Mouse (Mus musculus) liver, embryonic 16.5 days (tissue): ENCODE measurements around the gene Fam178b. TPM values are rescaled to one million over a fixed set of nuclear protein-coding genes. Genes with fewer than 3 reads are reported as not detected.

ENCODE experiments used
- ATAC-seq: fragments of 200-750 bp; cut with Nextera tagmentation; 2 replicates; pipeline ENCODE4 v1.8.0; 2017; ENCODE audit warnings: low read depth, mild to moderate bottlenecking, moderate number of reproducible peaks, moderate library complexity
- H3K27ac ChIP-seq: fragments of 300-500 bp; sonication (generic); 2 replicates; pipeline ENCODE4 v1.5.1; 2014; ENCODE audit warnings: mild to moderate bottlenecking, low read length
- H3K27me3 ChIP-seq: fragments of 300-500 bp; sonication (generic); 2 replicates; pipeline ENCODE4 v1.6.1; 2014; ENCODE audit warnings: low read depth, low read length, mixed read lengths; ENCODE audit not compliant: control insufficient read depth, insufficient read depth
- H3K36me3 ChIP-seq: fragments of 300-500 bp; sonication (generic); 2 replicates; pipeline ENCODE4 v1.6.1; 2014; ENCODE audit warnings: mild to moderate bottlenecking; ENCODE audit not compliant: control insufficient read depth, insufficient read depth
- H3K4me1 ChIP-seq: fragments of 300-500 bp; sonication (generic); 2 replicates; pipeline ENCODE4 v1.6.1; 2014; ENCODE audit warnings: low read depth, low read length, mixed read lengths; ENCODE audit not compliant: control insufficient read depth
- H3K4me2 ChIP-seq: fragments of 300-500 bp; sonication (generic); 2 replicates; pipeline ENCODE4 v1.6.1; 2014; ENCODE audit warnings: low read depth, low read length, mixed read lengths
- H3K4me3 ChIP-seq: fragments of 300-500 bp; sonication (generic); 2 replicates; pipeline ENCODE4 v1.5.1; 2014; ENCODE audit warnings: low read depth, mild to moderate bottlenecking, low read length
- H3K9ac ChIP-seq: fragments of 300-500 bp; sonication (generic); 2 replicates; pipeline ENCODE4 v1.6.1; 2014; ENCODE audit warnings: low read depth, low read length
- H3K9me3 ChIP-seq: fragments of 300-500 bp; sonication (generic); replicated peaks from 2 replicates; pipeline ENCODE4 v1.6.1; 2016; ENCODE audit warnings: low read length; ENCODE audit not compliant: control insufficient read depth
- WGBS: fragments of 180-500 bp; shearing (Covaris S2); extraction: QIAGEN DNeasy Blood & Tissue Kit; methylation state at CpG from one replicate; pipeline ENCODE4 v1.1.7; 2014; ENCODE audit not compliant: insufficient replicate concordance; 5-methylcytosine and 5-hydroxymethylcytosine counted together
- polyA plus RNA-seq: library from polyadenylated mRNA; unstranded; fragments of >200 nt; fragmentation: Nextera tagmentation; extraction: Ambion mirVana; gene quantifications from 2 replicates; pipeline ENCODE4 v1.2.1, GENCODE M21; 2015

Fam178b gene
- polyA plus RNA-seq, result 0.14 and 0.37 TPM in 2 replicates

DNA sequence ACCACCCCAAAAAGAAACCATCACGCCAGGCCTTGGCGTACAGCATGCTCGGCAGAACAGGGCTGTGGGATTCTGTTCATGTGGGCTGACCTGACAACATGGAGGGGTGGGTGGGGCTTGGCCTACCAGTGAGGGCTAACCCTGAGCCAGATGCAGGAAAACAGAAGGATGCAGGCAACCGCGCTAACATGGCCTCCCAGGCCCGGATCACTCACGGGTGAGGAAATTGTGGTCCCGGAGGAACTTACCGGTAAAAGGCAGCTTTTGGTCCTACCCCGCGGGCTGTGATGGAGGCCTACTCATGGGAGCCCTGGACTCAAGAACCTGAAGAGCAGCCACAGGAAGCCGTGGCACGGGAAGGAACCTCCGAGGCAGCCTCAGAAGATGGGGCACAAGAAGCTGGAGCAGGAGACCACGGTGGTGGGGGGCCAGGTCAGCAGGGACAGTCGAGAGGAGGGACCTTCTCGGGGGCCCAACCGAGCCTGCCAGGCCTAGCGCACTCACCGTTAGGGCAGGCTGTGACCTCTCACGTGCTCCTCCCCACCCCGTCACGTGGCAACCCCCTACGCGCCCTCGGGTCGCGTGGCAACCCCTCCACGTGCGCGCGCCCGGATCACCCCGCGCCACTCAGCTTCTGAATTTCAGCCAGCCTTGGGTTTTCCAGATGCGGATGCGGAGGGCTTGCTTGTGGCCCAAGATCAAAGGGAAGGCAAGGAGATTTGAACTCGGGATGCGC is at the start of gene Fam178b:
Gene Fam178b, minus strand, starts transcription at position 564 of the 736 bp plus-strand sequence.
- H3K4me1 ChIP-seq, result no peaks in the 10 kb centered on the region
- no peak within 1 kb of the TSS for H3K4me3 ChIP-seq
- no peak within 1 kb of the TSS for H3K27ac ChIP-seq
- ATAC-seq, result no peak
- 83% methylated on average over 39 of the region's 39 CpGs for WGBS
- H3K9ac ChIP-seq, result no peak within 1 kb of the TSS
- H3K27me3 ChIP-seq, result no peaks in the 10 kb centered on the region
- H3K36me3 ChIP-seq, result no peaks in the 10 kb centered on the region
- H3K9me3 ChIP-seq, result no peaks in the 10 kb centered on the region
- no peak within 1 kb of the TSS for H3K4me2 ChIP-seq

DNA sequence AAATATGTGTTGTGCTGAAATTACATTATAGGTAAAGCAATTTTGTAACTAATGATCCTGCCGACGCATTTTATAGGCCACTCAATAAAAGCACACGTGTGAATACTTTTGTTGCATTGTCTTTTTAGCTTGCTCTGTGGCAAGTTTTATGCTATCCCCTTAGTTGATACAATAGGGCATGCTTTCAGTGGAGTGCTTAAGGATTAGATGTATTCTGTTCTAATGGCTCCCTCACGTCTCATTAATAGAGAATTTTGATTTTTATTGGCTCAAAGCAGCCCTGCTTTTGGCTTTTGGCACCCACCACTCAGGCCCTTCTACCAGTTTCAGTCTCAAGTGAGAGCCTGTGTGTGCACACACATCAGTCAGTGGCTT is 41.1 kb upstream of the Fam178b start:
- ATAC-seq, result no peak

DNA sequence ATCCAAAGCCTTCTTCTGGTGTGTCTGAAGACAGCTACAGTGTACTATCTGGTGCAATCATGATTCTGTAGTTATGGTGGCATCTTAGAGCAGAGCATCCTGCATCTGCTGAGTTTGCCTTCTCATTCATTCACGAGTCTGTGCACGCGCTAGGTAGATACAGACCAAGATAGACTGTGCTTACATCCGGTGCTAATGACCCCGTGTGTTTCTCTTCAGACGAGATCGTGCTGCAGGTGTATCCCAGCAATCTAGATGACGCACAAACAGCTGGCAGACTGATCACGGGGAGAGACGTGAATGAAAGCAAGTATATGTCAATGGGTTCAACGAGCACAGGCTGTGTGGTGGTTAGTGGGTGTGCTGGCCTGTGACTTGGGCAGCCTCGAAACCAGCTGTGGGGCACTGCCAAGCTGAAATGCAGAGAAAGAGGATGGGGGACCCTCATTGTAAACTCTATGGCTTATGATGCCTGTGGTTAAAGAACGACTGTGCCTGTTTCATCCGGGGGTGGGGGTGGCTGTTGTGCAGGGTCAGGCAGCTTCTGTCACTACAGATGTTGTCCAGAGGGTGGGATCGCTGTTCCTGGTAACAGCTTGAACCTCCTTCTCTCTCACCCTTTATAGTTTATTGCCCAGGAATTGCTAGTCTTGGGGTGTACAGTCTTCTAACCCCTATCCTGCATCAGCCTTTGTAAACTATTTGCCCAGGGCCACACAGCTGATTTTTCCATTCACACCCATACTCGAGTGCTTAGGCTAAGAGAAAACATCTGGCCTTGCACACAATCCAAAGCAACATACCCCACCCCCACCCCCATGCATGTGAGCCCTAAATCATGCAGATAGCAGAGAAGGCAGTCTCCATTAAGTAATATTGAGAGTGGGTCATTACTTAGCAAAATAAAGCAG is 40.4 kb upstream of the Fam178b start:
- Histone ChIP-seq H3K36me3 (no peaks in the 10 kb centered on the region), H3K4me1 (no peaks in the 10 kb centered on the region), H3K27ac (no peak overlapping the region), H3K9ac (no peak overlapping the region), H3K4me3 (no peak overlapping the region), H3K9me3 (no peaks in the 10 kb centered on the region), H3K27me3 (no peaks in the 10 kb centered on the region), H3K4me2 (no peak overlapping the region)
- ATAC-seq, result no peak
- 56% methylated on average over 16 of the region's 16 CpGs for WGBS

More for the DNA sequence above, 41.1 kb upstream of the Fam178b start:
- Histone ChIP-seq H3K36me3 (no peaks in the 10 kb centered on the region), H3K27me3 (no peaks in the 10 kb centered on the region), H3K9ac (no peak overlapping the region), H3K4me1 (no peaks in the 10 kb centered on the region), H3K9me3 (no peaks in the 10 kb centered on the region), H3K27ac (no peak overlapping the region), H3K4me3 (no peak overlapping the region), H3K4me2 (no peak overlapping the region)
- WGBS, result 78% methylated on average over 4 of the region's 4 CpGs

DNA sequence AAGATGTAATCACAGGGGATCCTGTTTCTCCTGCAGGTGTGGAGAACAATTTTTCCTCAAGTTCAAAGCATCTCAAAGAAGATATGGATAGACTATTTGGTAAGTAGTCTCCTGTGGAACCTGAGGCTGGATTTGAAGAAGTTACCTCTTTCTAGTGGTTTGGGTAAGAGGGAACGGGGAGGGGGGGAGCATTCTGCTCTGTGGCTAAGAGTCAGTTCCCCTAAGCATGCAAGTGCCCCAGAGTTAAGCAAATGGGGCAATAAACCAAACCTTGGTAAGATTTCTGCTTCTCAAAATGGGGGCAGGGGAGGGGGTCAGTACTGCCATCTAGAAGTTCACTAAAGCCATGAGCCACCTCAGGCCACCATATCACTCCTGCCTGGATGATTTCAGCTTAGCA is 35.8 kb upstream of the Fam178b start:
- no peak for ATAC-seq
- Histone ChIP-seq H3K9ac (no peak overlapping the region), H3K4me3 (no peak overlapping the region)

DNA sequence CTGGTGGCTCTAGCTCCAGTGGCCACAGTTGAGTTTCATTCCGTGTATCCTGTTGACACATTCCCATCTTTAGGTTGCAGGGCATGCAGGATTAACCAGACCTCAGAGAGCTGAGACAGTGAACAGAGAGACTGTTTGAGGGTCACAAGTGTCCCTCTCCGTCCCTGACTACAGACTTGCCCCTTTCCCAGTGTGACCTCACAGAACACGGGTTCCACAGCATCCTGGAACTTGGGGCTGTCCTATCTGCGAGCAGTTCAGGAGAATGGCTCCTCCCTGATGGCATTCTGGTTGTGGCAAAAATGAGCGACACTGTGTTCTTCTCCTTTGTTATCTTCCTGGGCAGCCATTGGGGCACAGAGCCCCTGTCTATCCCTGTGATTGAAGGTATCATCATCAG is 31.3 kb upstream of the Fam178b start, which contains the start of gene Actr1b:
Gene Actr1b, minus strand, starts transcription at position 112 of the 400 bp plus-strand sequence.
- WGBS, result 61% methylated on average over 5 of the region's 5 CpGs
- Histone ChIP-seq H3K9ac (no peak within 1 kb of the TSS), H3K4me1 (peaks cover 2% of the 10 kb centered on the region), H3K4me3 (no peak within 1 kb of the TSS), H3K36me3 (no peaks in the 10 kb centered on the region), H3K27ac (no peak within 1 kb of the TSS), H3K27me3 (no peaks in the 10 kb centered on the region), H3K4me2 (no peak within 1 kb of the TSS), H3K9me3 (no peaks in the 10 kb centered on the region)
- ATAC-seq, result no peak

More for the DNA sequence above, 35.8 kb upstream of the Fam178b start:
- no peaks in the 10 kb centered on the region for H3K36me3 ChIP-seq
- H3K9me3 ChIP-seq, result no peaks in the 10 kb centered on the region
- no peaks in the 10 kb centered on the region for H3K27me3 ChIP-seq
- no peaks in the 10 kb centered on the region for H3K4me1 ChIP-seq
- 20% methylated on average over 1 of the region's 1 CpGs for WGBS
- no peak overlapping the region for H3K4me2 ChIP-seq
- H3K27ac ChIP-seq, result no peak overlapping the region

DNA sequence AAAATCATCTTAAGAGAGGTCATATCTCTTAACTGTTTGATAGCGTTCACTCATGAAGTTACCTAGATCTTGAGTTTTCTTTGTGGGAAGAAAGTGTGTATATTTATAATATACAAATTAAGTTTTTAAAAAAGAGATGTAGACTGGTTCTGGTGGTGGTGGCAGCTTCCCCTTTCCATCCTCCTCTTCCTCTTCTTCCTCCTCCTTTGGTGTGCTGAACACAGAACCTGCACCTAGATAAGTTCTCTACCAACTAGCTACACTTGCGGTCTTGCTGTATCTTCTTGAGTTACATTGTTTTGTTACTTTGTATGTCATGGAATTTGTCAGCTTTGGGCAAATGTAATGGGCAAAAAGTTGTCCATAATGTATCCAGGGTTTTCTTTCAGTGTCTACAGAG is 28.1 kb upstream of the Fam178b start:
- no peak for ATAC-seq
- Histone ChIP-seq H3K9me3 (no peaks in the 10 kb centered on the region), H3K27me3 (no peaks in the 10 kb centered on the region), H3K27ac (no peak overlapping the region), H3K4me1 (peaks cover 15% of the 10 kb centered on the region), H3K9ac (no peak overlapping the region), H3K4me2 (no peak overlapping the region), H3K36me3 (peaks cover 6% of the 10 kb centered on the region), H3K4me3 (no peak overlapping the region)
- WGBS, result 84% methylated on average over 2 of the region's 2 CpGs

DNA sequence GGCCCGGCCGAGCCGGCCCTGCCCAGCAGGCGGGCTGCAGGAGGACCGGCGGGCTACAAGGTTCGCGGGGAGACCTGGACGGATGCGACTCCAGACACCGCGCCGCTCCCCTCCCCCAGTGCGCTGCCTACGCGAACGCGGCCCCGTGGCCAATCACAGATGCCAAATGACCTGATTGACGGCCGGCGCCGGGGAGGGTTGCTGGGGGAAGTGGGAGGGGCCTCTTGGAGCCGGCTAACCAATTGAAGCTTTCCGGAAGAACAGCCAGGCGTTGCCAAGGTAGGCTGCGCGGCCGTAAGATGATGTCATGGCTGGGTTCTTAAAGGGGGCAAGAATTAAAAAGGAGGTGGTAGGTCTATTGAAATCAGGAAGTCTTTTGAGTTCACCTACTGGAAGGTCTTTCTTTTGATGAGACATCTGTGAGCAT is 26.9 kb upstream of the Fam178b start, which contains the start of gene 4933424G06Rik:
Gene 4933424G06Rik, plus strand, starts transcription at position 296 of the 427 bp plus-strand sequence.
- Histone ChIP-seq H3K4me1 (peaks cover 15% of the 10 kb centered on the region), H3K27me3 (no peaks in the 10 kb centered on the region), H3K4me2 (peak within 1 kb of the TSS; percentile 79), H3K4me3 (peak within 1 kb of the TSS; percentile 82), H3K9ac (peak within 1 kb of the TSS; percentile 88), H3K27ac (peak within 1 kb of the TSS; percentile 69), H3K9me3 (no peaks in the 10 kb centered on the region), H3K36me3 (peaks cover 7% of the 10 kb centered on the region)
- ATAC-seq, result peak; percentile 98
- WGBS, result under 1% methylated on average over 29 of the region's 29 CpGs

DNA sequence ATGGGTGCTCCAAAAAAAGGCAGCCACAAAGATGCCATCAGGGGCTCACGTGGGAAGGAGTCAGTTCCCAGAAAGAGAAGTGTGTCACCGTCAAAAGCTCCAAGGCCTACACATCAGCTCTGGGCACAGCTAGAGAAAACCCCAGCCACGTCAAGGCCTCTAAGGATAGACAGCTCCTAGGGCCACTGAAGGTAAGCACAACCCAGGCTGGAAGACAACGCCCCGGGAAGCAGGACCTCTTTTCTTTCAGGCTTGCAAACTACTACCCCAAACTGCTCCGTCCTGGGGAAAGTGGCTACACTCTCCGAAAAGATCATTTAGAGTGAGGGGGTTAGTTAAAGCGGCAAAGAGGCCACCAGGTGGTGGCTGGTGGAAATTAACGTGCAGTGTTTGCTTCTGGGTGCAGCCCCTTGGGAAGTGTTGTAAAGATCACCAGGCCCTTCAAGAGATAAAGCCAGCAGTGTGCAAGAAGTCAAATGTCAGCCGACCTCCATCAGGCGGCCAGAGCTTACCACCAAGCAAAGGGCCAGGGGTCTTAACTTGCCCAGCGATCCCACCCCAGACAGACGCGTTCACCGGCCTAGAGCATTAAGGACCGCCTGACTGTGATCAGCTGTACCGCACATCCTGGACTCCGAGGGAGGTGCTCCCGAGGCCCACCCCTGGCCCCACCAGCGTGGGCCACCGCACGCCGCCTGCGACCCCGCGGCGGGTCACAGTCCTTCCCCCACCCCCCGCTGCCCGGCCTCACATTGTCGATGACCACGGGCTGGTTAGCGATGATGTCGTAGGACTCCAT is 26.3 kb upstream of the Fam178b start:
- Histone ChIP-seq H3K27me3 (no peaks in the 10 kb centered on the region), H3K9ac (peak overlapping the region; percentile 88), H3K4me3 (peak overlapping the region; percentile 82), H3K4me1 (peaks cover 15% of the 10 kb centered on the region), H3K36me3 (peaks cover 11% of the 10 kb centered on the region), H3K9me3 (no peaks in the 10 kb centered on the region), H3K27ac (peak overlapping the region; percentile 69), H3K4me2 (peak overlapping the region; percentile 79)
- WGBS, result under 1% methylated on average over 33 of the region's 33 CpGs
- peak; percentile 45 for ATAC-seq
